8 mouse cellular contexts compared by ENCODE assay signal in the genomic region with DNA sequence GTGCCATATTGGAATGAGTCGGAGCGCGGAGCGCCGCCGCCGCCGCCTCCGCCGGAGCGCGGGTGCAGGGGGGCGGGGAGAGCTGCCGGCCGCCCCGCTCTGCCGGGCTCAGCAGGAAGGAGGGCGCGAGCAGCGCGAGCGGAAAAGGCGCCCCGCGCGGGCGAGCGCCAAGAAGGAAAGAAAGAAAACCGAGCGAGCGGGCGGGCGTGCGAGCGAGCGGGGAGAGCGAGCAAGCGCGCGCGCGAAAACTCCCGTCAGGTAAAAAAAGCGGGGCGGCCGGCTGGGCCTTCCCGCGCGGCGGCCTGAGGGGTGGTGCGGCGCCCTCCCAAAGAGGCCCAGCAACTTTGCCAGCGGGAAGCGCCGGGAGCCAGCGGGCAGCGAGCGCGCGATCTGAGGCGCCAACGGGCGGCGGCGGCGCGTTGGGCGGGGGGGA. TPM values are rescaled to one million over a fixed set of nuclear protein-coding genes. Genes with fewer than 3 reads are reported as not detected.
A peak's percentile ranks its signal among the peaks of the same experiment; 100 is the strongest.
DNase-seq lines count a peak whose midpoint lies in the region; ATAC-seq and TF ChIP-seq lines count a peak whose summit lies in the region.

No protein-coding gene starts in this region.

- peak overlapping the region; percentile 94 for H3K27ac ChIP-seq in embryonic facial prominence, embryonic 10.5 days (replicated peaks)
- H3K27ac ChIP-seq in heart, adult 2 months: peak overlapping the region; percentile 90
- H3K27ac ChIP-seq in kidney, adult 2 months (ENCODE audit: insufficient read depth, low read depth, low read length): 0 out of 2 replicates have a peak overlapping the region, but pooled peaks have one; percentile 29
- peak overlapping the region; percentile 89 for H3K27ac ChIP-seq in limb, embryonic 14.5 days (replicated peaks; ENCODE audit: low read depth, low read length)
- peak overlapping the region; percentile 94 for H3K27ac ChIP-seq in midbrain, embryonic 15.5 days

- H3K4me1 ChIP-seq in embryonic facial prominence, embryonic 10.5 days: peaks cover 17% of the 10 kb centered on the region
- H3K4me1 ChIP-seq in heart, adult 2 months (ENCODE audit: control insufficient read depth, insufficient read depth, low read length): peaks cover 4% of the 10 kb centered on the region
- H3K4me1 ChIP-seq in kidney, adult 2 months (ENCODE audit: control insufficient read depth, insufficient read depth, low read length): peaks cover 9% of the 10 kb centered on the region; the same call in 1 of the 2 replicates
- H3K4me1 ChIP-seq in limb, embryonic 14.5 days (ENCODE audit: control insufficient read depth, insufficient read depth, low read length): peaks cover 5% of the 10 kb centered on the region
- H3K4me1 ChIP-seq in midbrain, embryonic 15.5 days: peaks cover 16% of the 10 kb centered on the region

- H3K27me3 ChIP-seq in embryonic facial prominence, embryonic 10.5 days (replicated peaks; ENCODE audit: low read depth, poor library complexity, severe bottlenecking): peaks cover 23% of the 10 kb centered on the region
- H3K27me3 ChIP-seq in heart, adult 2 months (ENCODE audit: control insufficient read depth, insufficient read depth, low read length): no peaks in the 10 kb centered on the region
- H3K27me3 ChIP-seq in kidney, adult 2 months (replicated peaks; ENCODE audit: control insufficient read depth, insufficient read depth, low read length): no peaks in the 10 kb centered on the region
- H3K27me3 ChIP-seq in limb, embryonic 14.5 days (ENCODE audit: control insufficient read depth, insufficient read depth, low read length): no peaks in the 10 kb centered on the region
- no peaks in the 10 kb centered on the region for H3K27me3 ChIP-seq in midbrain, embryonic 15.5 days (replicated peaks)

- WGBS in embryonic facial prominence, embryonic 10.5 days: 1% methylated on average over 68 of the region's 68 CpGs
- under 1% methylated on average over 65 of the region's 68 CpGs for WGBS in heart, adult 2 months
- under 1% methylated on average over 68 of the region's 68 CpGs for WGBS in kidney, adult 2 months
- WGBS in limb, embryonic 14.5 days: 0% methylated on average over 52 of the region's 68 CpGs
- WGBS in midbrain, embryonic 15.5 days: under 1% methylated on average over 62 of the region's 68 CpGs

- no peak for TF ChIP-seq POLR2A in heart, adult 2 months (IDR thresholded peaks at IDR 0.05; ENCODE audit: insufficient read depth, low read depth, low read length)
- TF ChIP-seq POLR2A in kidney, adult 2 months (IDR thresholded peaks at IDR 0.05; ENCODE audit: low read depth, low read length): no peak
- no peak for TF ChIP-seq POLR2A in limb, embryonic 14.5 days (IDR thresholded peaks at IDR 0.05; ENCODE audit: borderline replicate concordance, extremely low read depth, insufficient read depth, insufficient read length)

- peak overlapping the region; percentile 86 for H3K4me2 ChIP-seq in limb, embryonic 14.5 days (replicated peaks; ENCODE audit: low read depth, low read length, severe bottlenecking)
- peak overlapping the region; percentile 58 for H3K4me2 ChIP-seq in midbrain, embryonic 15.5 days

- no peak for TF ChIP-seq CTCF in heart, adult 2 months (IDR thresholded peaks at IDR 0.05)
- no peak for TF ChIP-seq CTCF in kidney, adult 2 months (conservative IDR thresholded peaks at IDR 0.05; ENCODE audit: insufficient read depth, insufficient read length, low read depth, low read length)

- no peaks in the 10 kb centered on the region for H3K9me3 ChIP-seq in embryonic facial prominence, embryonic 10.5 days
- H3K9me3 ChIP-seq in limb, embryonic 14.5 days (ENCODE audit: control insufficient read depth, low read length): no peaks in the 10 kb centered on the region
- no peaks in the 10 kb centered on the region for H3K9me3 ChIP-seq in midbrain, embryonic 15.5 days

- peak; percentile 87 for ATAC-seq in limb, embryonic 14.5 days (ENCODE audit: low FRiP score, low read depth)
- ATAC-seq in midbrain, embryonic 15.5 days (replicated peaks): peak; percentile 87

- no peaks in the 10 kb centered on the region for H3K79me2 ChIP-seq in heart, adult 2 months (replicated peaks; ENCODE audit: control insufficient read depth, insufficient read depth, low read length)

- intact Hi-C loops in heart, adult 2 months (cut with DNase I): loop anchor here (5.0 to 10.0 kb wide), 3 partner anchors 112 to 229 kb away; partner anchors contain the start of genes Itih1 and Tmem110

- no peaks in the 10 kb centered on the region for H3K36me3 ChIP-seq in embryonic facial prominence, embryonic 10.5 days (replicated peaks)
- H3K36me3 ChIP-seq in heart, adult 2 months (ENCODE audit: control insufficient read depth, insufficient read depth, low read length): peaks cover 3% of the 10 kb centered on the region; the same call in 1 of the 2 replicates
- H3K36me3 ChIP-seq in kidney, adult 2 months (ENCODE audit: control insufficient read depth, insufficient read depth, low read length): no peaks in the 10 kb centered on the region
- H3K36me3 ChIP-seq in limb, embryonic 14.5 days (ENCODE audit: control insufficient read depth, insufficient read depth, low read length): no peaks in the 10 kb centered on the region
- H3K36me3 ChIP-seq in midbrain, embryonic 15.5 days (replicated peaks): no peaks in the 10 kb centered on the region

- TF ChIP-seq EP300 in heart, adult 2 months (IDR thresholded peaks at IDR 0.05; ENCODE audit: insufficient read depth, low read depth, low read length): no peak

- DNase-seq in urinary bladder, adult 2 months (ENCODE audit: low spot score): peak; percentile 73
- no peak for DNase-seq in urinary bladder, postnatal 10 days (ENCODE audit: low spot score)
- peak; percentile 88 for DNase-seq in embryonic facial prominence, embryonic 10.5 days (ENCODE audit: low spot score)
- peak; percentile 87 to 89 for DNase-seq in heart, adult 2 months
- DNase-seq in kidney, adult 2 months: peak; percentile 88
- DNase-seq in limb, embryonic 14.5 days (ENCODE audit: low spot score): peak; percentile 73
- peak; percentile 57 to 69 for DNase-seq in spleen, postnatal 14 days (ENCODE audit: low spot score in 2 of 2)

- peak overlapping the region; percentile 93 for H3K9ac ChIP-seq in heart, adult 2 months (ENCODE audit: low read depth, low read length)
- peak overlapping the region; percentile 93 for H3K9ac ChIP-seq in limb, embryonic 14.5 days (ENCODE audit: low read depth, low read length, severe bottlenecking)
- peak overlapping the region; percentile 82 for H3K9ac ChIP-seq in midbrain, embryonic 15.5 days

- peak overlapping the region; percentile 90 for H3K4me3 ChIP-seq in embryonic facial prominence, embryonic 10.5 days
- peak overlapping the region; percentile 81 for H3K4me3 ChIP-seq in heart, adult 2 months
- peak overlapping the region; percentile 67 for H3K4me3 ChIP-seq in kidney, adult 2 months (ENCODE audit: insufficient read depth, low read depth, low read length)
- H3K4me3 ChIP-seq in limb, embryonic 14.5 days (replicated peaks; ENCODE audit: low read length): peak overlapping the region; percentile 86
- H3K4me3 ChIP-seq in midbrain, embryonic 15.5 days: peak overlapping the region; percentile 91

RNA-seq across cellular contexts. Expression of gene Sfmbt1, which starts 1.0 kb away (rescaled TPM):
- polyA plus RNA-seq in urinary bladder, adult 2 months (2012; rRNA removed): 3.9 and 5.9 TPM in 2 replicates
- polyA plus RNA-seq in embryonic facial prominence, embryonic 10.5 days (2016; fragmentation: Nextera tagmentation; extraction: Ambion mirVana): 17.0 and 18.5 TPM in 2 replicates
- 10 to 100 TPM; 12.9 to 14.2 TPM for total RNA-seq in heart, adult 2 months (2021)
- 1.6 and 2.8 TPM in 2 replicates for polyA plus RNA-seq in heart, adult 2 months (2012; rRNA removed)
- polyA plus RNA-seq in kidney, adult 2 months (2012; rRNA removed): 2.2 and 3.3 TPM in 2 replicates
- polyA plus RNA-seq in limb, embryonic 14.5 days (2012; rRNA removed): 6.5 and 7.7 TPM in 2 replicates
- 14.0 and 16.5 TPM in 2 replicates for polyA plus RNA-seq in limb, embryonic 14.5 days (2014; fragmentation: Nextera tagmentation; extraction: Ambion mirVana)
- 19.4 and 21.9 TPM in 2 replicates for polyA plus RNA-seq in midbrain, embryonic 15.5 days (2015; fragmentation: Nextera tagmentation; extraction: Ambion mirVana)

Comparison
In these comparisons a context has a peak if more than half of its experiments do, and no peak if none do; other contexts are left out.
1. H3K27ac ChIP-seq: peak in every context shown above with its lines; median percentile 94 in embryonic facial prominence, embryonic 10.5 days; 94 in midbrain, embryonic 15.5 days; 90 in heart, adult 2 months; 89 in limb, embryonic 14.5 days; 29 in kidney, adult 2 months.